Mouse (Mus musculus) heart, embryonic 11.5 days (tissue): ENCODE measurements around the gene Slamf9. TPM values are rescaled to one million over a fixed set of nuclear protein-coding genes. Genes with fewer than 3 reads are reported as not detected.

Experiments
- ATAC-seq: fragments of 200-750 bp; cut with Nextera tagmentation; replicated peaks from 2 replicates; pipeline ENCODE4 v1.8.0; 2017; ENCODE audit warnings: moderate library complexity; ENCODE audit not compliant: insufficient number of reproducible peaks, low FRiP score, low TSS enrichment
- H3K27ac ChIP-seq: fragments of 300-500 bp; sonication (generic); 2 replicates; pipeline ENCODE4 v1.5.1; 2014; ENCODE audit warnings: mild to moderate bottlenecking, low read depth, low read length
- H3K27me3 ChIP-seq: fragments of 300-500 bp; sonication (generic); 2 replicates; pipeline ENCODE4 v1.6.1; 2014; ENCODE audit warnings: mild to moderate bottlenecking, low read length, mixed read lengths; ENCODE audit not compliant: control insufficient read depth, insufficient read depth
- H3K36me3 ChIP-seq: fragments of 300-500 bp; sonication (generic); 2 replicates; pipeline ENCODE4 v1.6.1; 2014; ENCODE audit warnings: mild to moderate bottlenecking, low read length, moderate library complexity, mixed read lengths; ENCODE audit not compliant: control insufficient read depth, insufficient read depth
- H3K4me1 ChIP-seq: fragments of 300-500 bp; sonication (generic); 2 replicates; pipeline ENCODE4 v1.6.1; 2014; ENCODE audit warnings: low read length; ENCODE audit not compliant: control insufficient read depth, insufficient read depth
- H3K4me2 ChIP-seq: fragments of 300-500 bp; sonication (generic); 2 replicates; pipeline ENCODE4 v1.6.1; 2014; ENCODE audit warnings: mild to moderate bottlenecking, moderate library complexity
- H3K4me3 ChIP-seq: fragments of 300-500 bp; sonication (generic); 2 replicates; pipeline ENCODE4 v1.5.1; 2014; ENCODE audit warnings: low read depth, low read length
- H3K9ac ChIP-seq: fragments of 300-500 bp; sonication (generic); 2 replicates; pipeline ENCODE4 v1.6.1; 2014; ENCODE audit warnings: mild to moderate bottlenecking, low read depth, low read length, moderate library complexity
- H3K9me3 ChIP-seq: fragments of 300-500 bp; sonication (generic); replicated peaks from 2 replicates; pipeline ENCODE4 v1.6.1; 2016; ENCODE audit warnings: low read length; ENCODE audit not compliant: control insufficient read depth
- WGBS: fragments of 180-500 bp; shearing (Covaris S2); extraction: QIAGEN DNeasy Blood & Tissue Kit; methylation state at CpG from one replicate; pipeline ENCODE4 v1.1.7; 2014; ENCODE audit not compliant: insufficient replicate concordance; 5-methylcytosine and 5-hydroxymethylcytosine counted together
- polyA plus RNA-seq: library from polyadenylated mRNA; unstranded; fragments of >200 nt; fragmentation: Nextera tagmentation; extraction: Ambion mirVana; gene quantifications from 2 replicates; pipeline ENCODE4 v1.2.1, GENCODE M21; 2014

Slamf9 gene
- polyA plus RNA-seq, 1 experiment from 2014 or later: 1.2 TPM

GRCm38 (mm10) chr1:172469373-172469772, 5.8 kb upstream of the Slamf9 start:
- H3K27me3 ChIP-seq: no peaks in the 10 kb centered on the region

GRCm38 (mm10) chr1:172469810-172470448, 5.2 kb upstream of the Slamf9 start:
- Histone ChIP-seq H3K9me3 (no peaks in the 10 kb centered on the region), H3K36me3 (no peaks in the 10 kb centered on the region), H3K27ac (no peak overlapping the region; the same call in 1 of the 2 replicates), H3K4me3 (no peak overlapping the region), H3K9ac (no peak overlapping the region), H3K4me2 (no peak overlapping the region), H3K27me3 (no peaks in the 10 kb centered on the region), H3K4me1 (peaks cover 3% of the 10 kb centered on the region; the same call in 1 of the 2 replicates)
- WGBS: 34% methylated on average over 8 of the region's 8 CpGs
- ATAC-seq: no peak

More at GRCm38 (mm10) chr1:172469373-172469772, 5.8 kb upstream of the Slamf9 start:
- no peaks in the 10 kb centered on the region for H3K36me3 ChIP-seq
- H3K4me2 ChIP-seq: no peak overlapping the region
- ATAC-seq: no peak
- H3K4me3 ChIP-seq: no peak overlapping the region
- 64% methylated on average over 5 of the region's 5 CpGs for WGBS
- no peaks in the 10 kb centered on the region for H3K9me3 ChIP-seq
- no peak overlapping the region for H3K9ac ChIP-seq
- H3K4me1 ChIP-seq: peaks cover 3% of the 10 kb centered on the region; the same call in 1 of the 2 replicates
- no peak overlapping the region; the same call in 1 of the 2 replicates for H3K27ac ChIP-seq

GRCm38 (mm10) chr1:172472909-172473308, 2.2 kb upstream of the Slamf9 start:
- Histone ChIP-seq H3K4me3 (no peak overlapping the region), H3K4me1 (peaks cover 3% of the 10 kb centered on the region; the same call in 1 of the 2 replicates), H3K9ac (no peak overlapping the region), H3K27me3 (no peaks in the 10 kb centered on the region), H3K4me2 (no peak overlapping the region), H3K27ac (no peak overlapping the region), H3K9me3 (no peaks in the 10 kb centered on the region), H3K36me3 (no peaks in the 10 kb centered on the region)
- ATAC-seq: no peak

- peaks cover 3% of the 10 kb centered on the region; the same call in 1 of the 2 replicates for H3K4me1 ChIP-seq
- H3K9me3 ChIP-seq: no peaks in the 10 kb centered on the region
- WGBS: 75% methylated on average over 3 of the region's 3 CpGs
Observed at GRCm38 (mm10) chr1:172474196-172474595, 962 bp upstream of the Slamf9 start.

DNA sequence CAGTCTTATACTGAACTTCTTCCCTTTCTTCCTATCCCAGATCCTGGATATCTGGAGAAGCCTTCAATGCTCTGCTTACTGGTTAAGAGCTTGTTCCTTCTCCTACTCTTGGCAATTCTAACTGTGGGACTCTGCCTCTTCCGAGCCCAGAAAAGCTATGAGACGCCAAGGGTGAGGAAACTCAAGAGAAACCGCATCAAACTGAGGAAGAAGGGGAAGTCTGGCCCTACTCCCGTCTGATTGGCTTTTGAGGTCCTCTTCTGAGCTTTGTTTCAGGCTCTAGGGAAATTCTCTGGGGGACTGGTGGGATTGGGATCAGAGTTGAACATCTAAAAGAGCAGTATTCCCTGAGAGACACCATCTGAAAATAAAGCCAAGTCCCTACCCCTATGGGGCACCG, 2.9 kb downstream of the Slamf9 start:
- Histone ChIP-seq H3K4me3 (no peak overlapping the region), H3K9me3 (no peaks in the 10 kb centered on the region), H3K27me3 (0 out of 2 replicates have a peak, but pooled peaks cover 2% of the 10 kb centered on the region), H3K4me1 (peaks cover 5% of the 10 kb centered on the region; the same call in 1 of the 2 replicates), H3K27ac (no peak overlapping the region), H3K4me2 (no peak overlapping the region), H3K36me3 (no peaks in the 10 kb centered on the region), H3K9ac (no peak overlapping the region)
- no peak for ATAC-seq
- 69% methylated on average over 5 of the region's 5 CpGs for WGBS

More at GRCm38 (mm10) chr1:172474196-172474595, 962 bp upstream of the Slamf9 start:
- Histone ChIP-seq H3K27ac (no peak overlapping the region), H3K4me2 (no peak overlapping the region), H3K9ac (no peak overlapping the region), H3K36me3 (no peaks in the 10 kb centered on the region), H3K27me3 (0 out of 2 replicates have a peak, but pooled peaks cover 2% of the 10 kb centered on the region), H3K4me3 (no peak overlapping the region)
- no peak for ATAC-seq

GRCm38 (mm10) chr1:172480376-172480775, 5.2 kb downstream of the Slamf9 start:
- Histone ChIP-seq H3K9ac (no peak overlapping the region), H3K4me1 (peaks cover 7% of the 10 kb centered on the region; the same call in 1 of the 2 replicates), H3K36me3 (no peaks in the 10 kb centered on the region), H3K27me3 (0 out of 2 replicates have a peak, but pooled peaks cover 2% of the 10 kb centered on the region), H3K4me2 (no peak overlapping the region), H3K9me3 (no peaks in the 10 kb centered on the region), H3K4me3 (no peak overlapping the region), H3K27ac (no peak overlapping the region)
- WGBS: 85% methylated on average over 4 of the region's 4 CpGs
- ATAC-seq: no peak

DNA sequence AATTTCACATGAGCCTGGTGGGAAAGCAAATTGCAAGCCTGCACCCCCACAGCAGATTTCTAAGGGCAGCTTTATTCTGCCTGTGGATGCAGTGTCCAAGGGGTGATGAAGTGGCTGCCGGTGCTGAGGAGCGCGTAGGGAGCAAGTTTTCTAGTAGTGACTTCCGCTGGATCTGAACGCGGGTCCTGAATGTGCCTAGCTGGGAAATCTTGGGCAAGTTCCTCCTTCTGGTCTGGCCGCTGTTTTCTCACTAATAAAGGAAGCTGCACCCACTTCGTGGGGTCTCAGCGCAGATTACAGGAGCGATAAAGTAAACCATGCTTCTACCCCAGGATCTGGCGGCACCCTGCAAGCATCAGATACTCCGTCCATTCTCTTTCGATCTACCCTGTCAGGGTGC, 6.0 kb downstream of the Slamf9 start:
- peaks cover 7% of the 10 kb centered on the region; the same call in 1 of the 2 replicates for H3K4me1 ChIP-seq
- peak overlapping the region; percentile 61 for H3K4me3 ChIP-seq
- peak overlapping the region; percentile 73 for H3K4me2 ChIP-seq
- peak overlapping the region; percentile 60 for H3K9ac ChIP-seq
- no peak for ATAC-seq
- H3K27me3 ChIP-seq: 0 out of 2 replicates have a peak, but pooled peaks cover 2% of the 10 kb centered on the region
- H3K36me3 ChIP-seq: no peaks in the 10 kb centered on the region
- H3K9me3 ChIP-seq: no peaks in the 10 kb centered on the region
- 14% methylated on average over 13 of the region's 13 CpGs for WGBS
- H3K27ac ChIP-seq: no peak overlapping the region

DNA sequence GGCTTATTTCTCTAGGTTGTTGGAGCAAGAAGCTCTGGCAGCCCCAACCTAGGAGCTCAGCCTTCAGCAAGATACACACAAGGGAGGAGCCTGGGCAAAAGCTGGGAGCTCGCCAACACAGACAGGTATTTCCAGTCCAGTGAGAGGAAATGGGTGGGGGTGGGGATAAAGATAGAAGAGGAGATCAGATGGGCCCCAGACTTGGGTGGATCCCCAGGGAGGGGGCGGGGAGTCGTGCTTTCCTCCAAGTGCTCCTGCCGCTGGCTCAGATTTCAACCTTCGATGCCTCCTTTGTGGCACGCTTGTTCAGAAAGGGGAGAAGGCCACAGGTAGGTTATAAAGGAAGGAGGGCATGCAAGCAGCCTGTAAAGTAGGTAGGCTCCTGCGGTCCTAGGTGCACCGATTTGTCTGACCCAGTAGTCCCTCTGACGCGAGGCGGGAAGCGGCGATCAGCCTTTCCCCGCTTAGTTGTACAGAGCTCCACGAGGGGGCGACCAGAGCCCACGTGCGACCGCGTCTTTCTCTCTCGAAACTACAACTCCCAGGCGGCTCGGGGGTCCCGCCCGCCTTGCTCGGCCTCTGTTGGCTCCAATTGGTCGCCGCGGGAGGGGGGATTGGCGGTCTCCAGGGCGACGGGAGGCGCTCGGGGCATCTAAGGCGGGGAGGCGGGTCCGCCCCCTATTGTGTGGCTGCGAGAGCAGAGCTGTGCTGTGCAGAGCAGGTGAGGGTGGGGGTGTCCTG, 6.6 kb downstream of the Slamf9 start, which contains the start of gene Igsf9:
TSS of gene Igsf9 (plus strand) at position 249 of the 741 bp plus-strand sequence.
- Histone ChIP-seq H3K4me3 (peak within 1 kb of the TSS; percentile 61), H3K4me1 (peaks cover 10% of the 10 kb centered on the region; the same call in 1 of the 2 replicates), H3K9ac (peak within 1 kb of the TSS; percentile 60), H3K27ac (no peak within 1 kb of the TSS), H3K4me2 (peak within 1 kb of the TSS; percentile 73), H3K36me3 (no peaks in the 10 kb centered on the region), H3K27me3 (0 out of 2 replicates have a peak, but pooled peaks cover 2% of the 10 kb centered on the region), H3K9me3 (no peaks in the 10 kb centered on the region)
- WGBS: under 1% methylated on average over 38 of the region's 38 CpGs
- peak; percentile 90 for ATAC-seq
